Mouse (Mus musculus) bone marrow macrophage, adult 2 months (primary cell): ENCODE measurements around the gene Slc34a3. TPM values are rescaled to one million over a fixed set of nuclear protein-coding genes. Genes with fewer than 3 reads are reported as not detected.

Experiments
- H3K27ac ChIP-seq: 2 replicates; pipeline ENCODE4 v1.5.1; 2012; ENCODE audit warnings: low read depth, low read length; ENCODE audit not compliant: insufficient read depth
- H3K4me1 ChIP-seq: 2 replicates; pipeline ENCODE4 v1.6.1; 2012; ENCODE audit warnings: low read length; ENCODE audit not compliant: control insufficient read depth, insufficient read depth
- H3K4me3 ChIP-seq: 2 replicates; pipeline ENCODE4 v1.5.1; 2012; ENCODE audit warnings: mild to moderate bottlenecking, low read length, moderate library complexity; ENCODE audit not compliant: insufficient read depth
- CTCF ChIP-seq: IDR thresholded peaks from 2 replicates; pipeline ENCODE4 v1.5.1; 2012; ENCODE audit warnings: low read depth, mild to moderate bottlenecking, low read length, moderate library complexity
- POLR2A ChIP-seq: IDR thresholded peaks from 2 replicates; pipeline ENCODE4 v1.6.1; 2012; ENCODE audit warnings: mild to moderate bottlenecking, low read depth, low read length, borderline replicate concordance
- polyA plus RNA-seq: library from polyadenylated mRNA; stranded (reverse); fragments of >200 nt; gene quantifications from 2 replicates; pipeline ENCODE4 v1.2.4, GENCODE M21; 2012; ENCODE audit not compliant: missing spikeins, insufficient read depth, insufficient read length

Gene Slc34a3
- polyA plus RNA-seq, 1 experiment: not detected

GRCm38 (mm10) chr2:25252331-25252730 lies 18.2 kb upstream of the Slc34a3 start:
- Histone ChIP-seq H3K4me1 (peaks cover 7% of the 10 kb centered on the region), H3K27ac (no peak overlapping the region), H3K4me3 (no peak overlapping the region)
- TF ChIP-seq POLR2A: no peak
- TF ChIP-seq CTCF: no peak

- Histone ChIP-seq H3K27ac (no peak within 1 kb of the TSS), H3K4me3 (no peak within 1 kb of the TSS), H3K4me1 (peaks cover 2% of the 10 kb centered on the region; the same call in 1 of the 2 replicates)
- TF ChIP-seq CTCF (no peak), POLR2A (no peak)
Observed at GRCm38 (mm10) chr2:25246183-25247072, 12.3 kb upstream of the Slc34a3 start, which contains the start of gene AL732309.1. Gene AL732309.1 (minus strand): TSS chr2:25246863.

- TF ChIP-seq CTCF: no peak
- no peak for TF ChIP-seq POLR2A
- Histone ChIP-seq H3K4me1 (peaks cover 13% of the 10 kb centered on the region; the same call in 1 of the 2 replicates), H3K4me3 (no peak overlapping the region), H3K27ac (no peak overlapping the region)
Observed at GRCm38 (mm10) chr2:25244144-25244543, 10.0 kb upstream of the Slc34a3 start.

- no peak overlapping the region for H3K27ac ChIP-seq
- H3K4me1 ChIP-seq: peaks cover 13% of the 10 kb centered on the region; the same call in 1 of the 2 replicates
- no peak overlapping the region for H3K4me3 ChIP-seq
- TF ChIP-seq CTCF: no peak
- no peak for TF ChIP-seq POLR2A
Observed at GRCm38 (mm10) chr2:25243342-25243741, 9.2 kb upstream of the Slc34a3 start.

- TF ChIP-seq POLR2A: no peak
- no peak for TF ChIP-seq CTCF
- peak within 1 kb of the TSS; percentile 43 for H3K4me3 ChIP-seq
- peaks cover 13% of the 10 kb centered on the region; the same call in 1 of the 2 replicates for H3K4me1 ChIP-seq
- no peak within 1 kb of the TSS for H3K27ac ChIP-seq
Observed at GRCm38 (mm10) chr2:25242101-25242506, 7.9 kb upstream of the Slc34a3 start, which contains the start of the genes Rnf208 and Cysrt1. Gene Rnf208 (plus strand): TSS chr2:25242255. Gene Cysrt1 (minus strand): TSS chr2:25242452.

GRCm38 (mm10) chr2:25241438-25241775 lies 7.2 kb upstream of the Slc34a3 start:
- H3K4me1 ChIP-seq: peaks cover 13% of the 10 kb centered on the region; the same call in 1 of the 2 replicates
- no peak overlapping the region for H3K27ac ChIP-seq
- no peak for TF ChIP-seq CTCF
- TF ChIP-seq POLR2A: no peak
- peak overlapping the region; percentile 43 for H3K4me3 ChIP-seq

- H3K27ac ChIP-seq: no peak overlapping the region
- H3K4me1 ChIP-seq: peaks cover 13% of the 10 kb centered on the region; the same call in 1 of the 2 replicates
- TF ChIP-seq CTCF (no peak), POLR2A (no peak)
- H3K4me3 ChIP-seq: peak overlapping the region; percentile 43
Observed at GRCm38 (mm10) chr2:25240723-25241437, 6.7 kb upstream of the Slc34a3 start.

GRCm38 (mm10) chr2:25240310-25240709 lies 6.1 kb upstream of the Slc34a3 start:
- TF ChIP-seq POLR2A (no peak), CTCF (no peak)
- H3K4me3 ChIP-seq: peak overlapping the region; percentile 43
- no peak overlapping the region for H3K27ac ChIP-seq

GRCm38 (mm10) chr2:25239766-25240165 lies 5.6 kb upstream of the Slc34a3 start:
- TF ChIP-seq CTCF (0 out of 2 replicates have a peak, but pooled peaks have one; percentile 12), POLR2A (no peak)
- peaks cover 13% of the 10 kb centered on the region; the same call in 1 of the 2 replicates for H3K4me1 ChIP-seq
- H3K4me3 ChIP-seq: no peak overlapping the region
- H3K27ac ChIP-seq: no peak overlapping the region

More at GRCm38 (mm10) chr2:25240310-25240709, 6.1 kb upstream of the Slc34a3 start:
- peaks cover 13% of the 10 kb centered on the region; the same call in 1 of the 2 replicates for H3K4me1 ChIP-seq
